Mouse (Mus musculus): Measurements from ENCODE around the gene Pygo2. TPM values are rescaled to one million over a fixed set of nuclear protein-coding genes. Genes with fewer than 3 reads are reported as not detected.
A peak's percentile ranks its signal among the peaks of the same experiment; 100 is the strongest.

The Pygo2 gene
- polyA plus RNA-seq, 1 experiment from 2014 or later: 19.4 TPM

GRCm38 (mm10) chr3:89391663-89392511 is 38.1 kb upstream of the Pygo2 start:
- H3K27ac ChIP-seq (ENCODE audit: low read length): peak overlapping the region; percentile 97
- peak overlapping the region; percentile 77 for H3K9ac ChIP-seq (replicated peaks; ENCODE audit: low read depth)
- H3K4me3 ChIP-seq (ENCODE audit: low read depth, low read length): peak overlapping the region; percentile 78
- peak; percentile 83 for DNase-seq (ENCODE audit: low spot score)
- no peaks in the 10 kb centered on the region for H3K36me3 ChIP-seq (ENCODE audit: insufficient read depth, low read length)
- no peaks in the 10 kb centered on the region for H3K27me3 ChIP-seq (replicated peaks; ENCODE audit: insufficient read depth, low read length)
- TF ChIP-seq CTCF (IDR thresholded peaks at IDR 0.05) (peak; percentile 7; the same call in 1 of the 2 replicates), EP300 (IDR thresholded peaks at IDR 0.05) (no peak)
- no peaks in the 10 kb centered on the region for H3K9me3 ChIP-seq (ENCODE audit: low read length)
- peaks cover 20% of the 10 kb centered on the region for H3K4me1 ChIP-seq (ENCODE audit: insufficient read depth, low read depth, low read length)
- 3% methylated on average over 30 of the region's 56 CpGs for WGBS
- peak overlapping the region; percentile 99 for H3K4me2 ChIP-seq (replicated peaks; ENCODE audit: low read depth, low read length)
- peak; percentile 3; the same call in 1 of the 2 replicates for ATAC-seq

GRCm38 (mm10) chr3:89392871-89393311 is 37.1 kb upstream of the Pygo2 start:
- H3K4me1 ChIP-seq (ENCODE audit: insufficient read depth, low read depth, low read length): peaks cover 16% of the 10 kb centered on the region
- peak overlapping the region; percentile 77 for H3K9ac ChIP-seq (replicated peaks; ENCODE audit: low read depth)
- under 1% methylated on average over 17 of the region's 24 CpGs for WGBS
- TF ChIP-seq CTCF (IDR thresholded peaks at IDR 0.05): no peak
- no peak for TF ChIP-seq EP300 (IDR thresholded peaks at IDR 0.05)
- no peaks in the 10 kb centered on the region for H3K9me3 ChIP-seq (ENCODE audit: low read length)
- DNase-seq (ENCODE audit: low spot score) (no peak), ATAC-seq (no peak)
- no peaks in the 10 kb centered on the region for H3K36me3 ChIP-seq (ENCODE audit: insufficient read depth, low read length)
- peak overlapping the region; percentile 99 for H3K4me2 ChIP-seq (replicated peaks; ENCODE audit: low read depth, low read length)
- H3K27ac ChIP-seq (ENCODE audit: low read length): peak overlapping the region; percentile 97
- H3K27me3 ChIP-seq (replicated peaks; ENCODE audit: insufficient read depth, low read length): no peaks in the 10 kb centered on the region
- H3K4me3 ChIP-seq (ENCODE audit: low read depth, low read length): peak overlapping the region; percentile 78

GRCm38 (mm10) chr3:89393605-89394004 is 36.4 kb upstream of the Pygo2 start:
- under 1% methylated on average over 15 of the region's 15 CpGs for WGBS
- H3K4me2 ChIP-seq (replicated peaks; ENCODE audit: low read depth, low read length): peak overlapping the region; percentile 99

GRCm38 (mm10) chr3:89394006-89394893 is 35.8 kb upstream of the Pygo2 start, which contains the start of gene Zbtb7b:
Zbtb7b (minus strand) TSS chr3:89394776.
- H3K4me2 ChIP-seq (replicated peaks; ENCODE audit: low read depth, low read length): peak within 1 kb of the TSS; percentile 99
- H3K36me3 ChIP-seq (ENCODE audit: insufficient read depth, low read length): no peaks in the 10 kb centered on the region
- peak; percentile 62 for TF ChIP-seq CTCF (IDR thresholded peaks at IDR 0.05)
- 0 out of 2 replicates have a peak, but pooled peaks have one; percentile 25 for TF ChIP-seq EP300 (IDR thresholded peaks at IDR 0.05)
- H3K4me1 ChIP-seq (ENCODE audit: insufficient read depth, low read depth, low read length): peaks cover 16% of the 10 kb centered on the region
- no peaks in the 10 kb centered on the region for H3K27me3 ChIP-seq (replicated peaks; ENCODE audit: insufficient read depth, low read length)
- H3K27ac ChIP-seq (ENCODE audit: low read length): peak within 1 kb of the TSS; percentile 97
- under 1% methylated on average over 38 of the region's 42 CpGs for WGBS
- ATAC-seq (peak; percentile 68), DNase-seq (ENCODE audit: low spot score) (peak; percentile 92)
- peak within 1 kb of the TSS; percentile 78 for H3K4me3 ChIP-seq (ENCODE audit: low read depth, low read length)
- peak within 1 kb of the TSS; percentile 65 for H3K9ac ChIP-seq (replicated peaks; ENCODE audit: low read depth)
- H3K9me3 ChIP-seq (ENCODE audit: low read length): no peaks in the 10 kb centered on the region

More at GRCm38 (mm10) chr3:89393605-89394004, 36.4 kb upstream of the Pygo2 start:
- H3K36me3 ChIP-seq (ENCODE audit: insufficient read depth, low read length): no peaks in the 10 kb centered on the region
- peaks cover 16% of the 10 kb centered on the region for H3K4me1 ChIP-seq (ENCODE audit: insufficient read depth, low read depth, low read length)
- DNase-seq (ENCODE audit: low spot score) (peak; percentile 99), ATAC-seq (peak; percentile 94)
- peak; percentile 43; the same call in 1 of the 2 replicates for TF ChIP-seq EP300 (IDR thresholded peaks at IDR 0.05)
- no peak for TF ChIP-seq CTCF (IDR thresholded peaks at IDR 0.05)
- no peaks in the 10 kb centered on the region for H3K27me3 ChIP-seq (replicated peaks; ENCODE audit: insufficient read depth, low read length)
- H3K9ac ChIP-seq (replicated peaks; ENCODE audit: low read depth): peak overlapping the region; percentile 65
- H3K9me3 ChIP-seq (ENCODE audit: low read length): no peaks in the 10 kb centered on the region
- H3K4me3 ChIP-seq (ENCODE audit: low read depth, low read length): peak overlapping the region; percentile 78
- peak overlapping the region; percentile 97 for H3K27ac ChIP-seq (ENCODE audit: low read length)

GRCm38 (mm10) chr3:89394894-89395256 is 35.1 kb upstream of the Pygo2 start:
- DNase-seq (ENCODE audit: low spot score) (peak; percentile 95), ATAC-seq (peak; percentile 16)
- TF ChIP-seq EP300 (IDR thresholded peaks at IDR 0.05): no peak
- TF ChIP-seq CTCF (IDR thresholded peaks at IDR 0.05): no peak
- H3K27ac ChIP-seq (ENCODE audit: low read length): peak overlapping the region; percentile 97
- H3K4me2 ChIP-seq (replicated peaks; ENCODE audit: low read depth, low read length): peak overlapping the region; percentile 99
- no peaks in the 10 kb centered on the region for H3K36me3 ChIP-seq (ENCODE audit: insufficient read depth, low read length)
- no peaks in the 10 kb centered on the region for H3K27me3 ChIP-seq (replicated peaks; ENCODE audit: insufficient read depth, low read length)
- H3K9ac ChIP-seq (replicated peaks; ENCODE audit: low read depth): peak overlapping the region; percentile 65; the same call in 1 of the 2 replicates
- 0% methylated on average over 12 of the region's 12 CpGs for WGBS
- peak overlapping the region; percentile 78 for H3K4me3 ChIP-seq (ENCODE audit: low read depth, low read length)
- H3K4me1 ChIP-seq (ENCODE audit: insufficient read depth, low read depth, low read length): peaks cover 10% of the 10 kb centered on the region
- no peaks in the 10 kb centered on the region for H3K9me3 ChIP-seq (ENCODE audit: low read length)
